ENCODE assay signal across 13 mouse cellular contexts in the genomic region with DNA sequence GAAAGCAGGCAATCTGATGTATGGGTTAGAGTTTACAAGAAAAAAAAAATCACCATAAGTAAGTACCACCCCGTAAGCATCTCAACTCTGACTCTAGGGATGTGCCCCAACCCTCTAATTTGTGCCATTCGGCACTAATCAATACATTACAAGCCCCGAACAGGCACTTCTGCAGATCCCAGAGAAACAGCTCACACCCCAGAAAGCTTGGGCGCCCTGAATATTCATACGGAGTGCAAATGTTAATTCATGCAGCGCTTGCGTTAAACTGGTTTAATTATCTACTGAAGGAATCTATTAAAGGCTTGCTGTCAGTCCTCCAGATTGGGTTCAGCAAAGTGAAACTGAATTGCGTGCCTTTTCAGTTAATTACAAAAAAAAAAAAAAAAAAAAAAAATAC.
A peak's percentile ranks its signal among the peaks of the same experiment; 100 is the strongest.
DNase-seq lines count a peak whose midpoint lies in the region; ATAC-seq and TF ChIP-seq lines count a peak whose summit lies in the region.
"Had no signal": no experiment of that assay in that cellular context is flagged by ENCODE, and none has a peak within 500 bp of the region (broad histone marks: within the 10 kb centered on the region; RNA-seq: fewer than 3 reads in every experiment).

No protein-coding gene starts in this region.

- H3K9me3 ChIP-seq in forebrain, embryonic 16.5 days (ENCODE audit: control insufficient read depth, low read length), result no peaks in the 10 kb centered on the region
- no peaks in the 10 kb centered on the region for H3K9me3 ChIP-seq in midbrain, embryonic 12.5 days
- H3K9me3 ChIP-seq in intestine, postnatal 0 days (ENCODE audit: control insufficient read depth), result no peaks in the 10 kb centered on the region
- H3K9me3 ChIP-seq: heart, embryonic 15.5 days had no signal

- no peak for TF ChIP-seq CTCF in layer of hippocampus, adult 2 months (conservative IDR thresholded peaks at IDR 0.05)
- no peak for TF ChIP-seq CTCF in brain, embryonic 14.5 days (IDR thresholded peaks at IDR 0.05; ENCODE audit: borderline replicate concordance, extremely low read depth, insufficient read depth, insufficient read length)
- TF ChIP-seq CTCF in thymus, adult 2 months (IDR thresholded peaks at IDR 0.05; ENCODE audit: borderline replicate concordance, control insufficient read depth, extremely low read depth, insufficient read depth, low read length, poor library complexity), result no peak
- no peak for TF ChIP-seq CTCF in intestine, postnatal 0 days (IDR thresholded peaks at IDR 0.05; ENCODE audit: low read depth)

- H3K4me2 ChIP-seq in forebrain, embryonic 16.5 days (ENCODE audit: low read length), result peak overlapping the region; percentile 50
- no peak overlapping the region for H3K4me2 ChIP-seq in midbrain, embryonic 12.5 days (replicated peaks)
- H3K4me2 ChIP-seq in intestine, postnatal 0 days (replicated peaks; ENCODE audit: low read depth), result no peak overlapping the region
- H3K4me2 ChIP-seq: heart, embryonic 15.5 days had no signal

- WGBS in forebrain, embryonic 16.5 days, result 6% methylated on average over 8 of the region's 8 CpGs
- WGBS in midbrain, embryonic 12.5 days, result 36% methylated on average over 8 of the region's 8 CpGs
- 56% methylated on average over 8 of the region's 8 CpGs for WGBS in thymus, adult 2 months
- WGBS in intestine, postnatal 0 days, result 44% methylated on average over 8 of the region's 8 CpGs

- peaks cover 9% of the 10 kb centered on the region for H3K4me1 ChIP-seq in forebrain, embryonic 16.5 days (replicated peaks; ENCODE audit: control insufficient read depth, insufficient read depth, low read length)
- 0 out of 2 replicates have a peak, but pooled peaks cover 3% of the 10 kb centered on the region for H3K4me1 ChIP-seq in midbrain, embryonic 12.5 days
- H3K4me1 ChIP-seq in thymus, adult 2 months (replicated peaks; ENCODE audit: control insufficient read depth, insufficient read depth, low read length), result no peaks in the 10 kb centered on the region
- H3K4me1 ChIP-seq in intestine, postnatal 0 days (replicated peaks; ENCODE audit: control insufficient read depth, insufficient read depth, low read length), result no peaks in the 10 kb centered on the region
- H3K4me1 ChIP-seq: heart, embryonic 15.5 days had no signal

- H3K9ac ChIP-seq in forebrain, embryonic 16.5 days (replicated peaks; ENCODE audit: low read depth, low read length), result no peak overlapping the region
- no peak overlapping the region for H3K9ac ChIP-seq in midbrain, embryonic 12.5 days (replicated peaks)
- H3K9ac ChIP-seq in intestine, postnatal 0 days (ENCODE audit: low read depth, low read length), result no peak overlapping the region
- H3K9ac ChIP-seq: heart, embryonic 15.5 days had no signal

- H3K27me3 ChIP-seq in forebrain, embryonic 16.5 days (replicated peaks; ENCODE audit: control insufficient read depth, insufficient read depth, low read length), result no peaks in the 10 kb centered on the region
- H3K27me3 ChIP-seq in midbrain, embryonic 12.5 days, result no peaks in the 10 kb centered on the region; the same call in 1 of the 2 replicates
- no peaks in the 10 kb centered on the region for H3K27me3 ChIP-seq in thymus, adult 2 months (ENCODE audit: control insufficient read depth, insufficient read depth, low read length)
- no peaks in the 10 kb centered on the region for H3K27me3 ChIP-seq in intestine, postnatal 0 days (replicated peaks; ENCODE audit: control insufficient read depth, insufficient read depth, low read length)
- H3K27me3 ChIP-seq: heart, embryonic 15.5 days had no signal

- peak overlapping the region; percentile 53 for H3K4me3 ChIP-seq in layer of hippocampus, adult 2 months
- peak overlapping the region; percentile 27 for H3K4me3 ChIP-seq in forebrain, embryonic 16.5 days (replicated peaks; ENCODE audit: low read length)
- no peak overlapping the region for H3K4me3 ChIP-seq in midbrain, embryonic 12.5 days
- H3K4me3 ChIP-seq in thymus, adult 2 months (ENCODE audit: control insufficient read depth, insufficient read depth, low read length), result no peak overlapping the region
- no peak overlapping the region for H3K4me3 ChIP-seq in intestine, postnatal 0 days (ENCODE audit: low read depth, low read length)
- H3K4me3 ChIP-seq: heart, embryonic 15.5 days had no signal

- H3K36me3 ChIP-seq in forebrain, embryonic 16.5 days (ENCODE audit: control insufficient read depth, insufficient read depth), result no peaks in the 10 kb centered on the region
- H3K36me3 ChIP-seq in midbrain, embryonic 12.5 days, result no peaks in the 10 kb centered on the region
- H3K36me3 ChIP-seq in thymus, adult 2 months (ENCODE audit: control insufficient read depth, insufficient read depth, low read length), result no peaks in the 10 kb centered on the region
- H3K36me3 ChIP-seq in intestine, postnatal 0 days (ENCODE audit: control insufficient read depth, insufficient read depth), result no peaks in the 10 kb centered on the region
- H3K36me3 ChIP-seq: heart, embryonic 15.5 days had no signal

- DNase-seq in layer of hippocampus, adult 2 months (ENCODE audit: low spot score in 2 of 2), result peak; percentile 20 to 53
- DNase-seq in layer of hippocampus, adult 9-10 months (ENCODE audit: low spot score), result no peak
- DNase-seq in brain, embryonic 14.5 days (ENCODE audit: low read depth), result peak; percentile 86
- DNase-seq in thymus, adult 2 months, result no peak
- DNase-seq in MN1 (ENCODE audit: low spot score), result no peak
- DNase-seq: cerebellum, adult 11 months; thymus, postnatal 14 days had no signal

- no peak for TF ChIP-seq POLR2A in brain, embryonic 14.5 days (IDR thresholded peaks at IDR 0.05; ENCODE audit: borderline replicate concordance, extremely low read depth, insufficient read depth, insufficient read length, poor library complexity, severe bottlenecking)
- no peak for TF ChIP-seq POLR2A in thymus, adult 2 months (IDR thresholded peaks at IDR 0.05; ENCODE audit: control insufficient read depth, extremely low read depth, insufficient read depth, low read length, poor library complexity)

- H3K27ac ChIP-seq in layer of hippocampus, adult 2 months, result peak overlapping the region; percentile 87
- 0 out of 2 replicates have a peak overlapping the region, but pooled peaks have one; percentile 3 for H3K27ac ChIP-seq in forebrain, embryonic 16.5 days (ENCODE audit: low read length)
- no peak overlapping the region for H3K27ac ChIP-seq in midbrain, embryonic 12.5 days (replicated peaks)
- no peak overlapping the region for H3K27ac ChIP-seq in thymus, adult 2 months (ENCODE audit: control insufficient read depth, insufficient read depth, low read length)
- no peak overlapping the region for H3K27ac ChIP-seq in intestine, postnatal 0 days (ENCODE audit: low read depth, low read length)
- H3K27ac ChIP-seq: heart, embryonic 15.5 days; macrophage had no signal

- peak; percentile 91 for ATAC-seq in forebrain, embryonic 16.5 days
- ATAC-seq in midbrain, embryonic 12.5 days (ENCODE audit: low FRiP score, low read depth), result peak; percentile 68
- ATAC-seq in intestine, postnatal 0 days, result no peak
- ATAC-seq: activated CD4-positive, CD25-positive, alpha-beta regulatory T cell, adult 4 months had no signal

Comparison
In these comparisons a context has a peak if more than half of its experiments do, and no peak if none do; other contexts are left out.
1. DNase-seq: peak in layer of hippocampus, adult 2 months (2 of 2) and brain, embryonic 14.5 days (single experiment); none in layer of hippocampus, adult 9-10 months (single experiment), thymus, adult 2 months (single experiment) and MN1 (single experiment).
2. H3K27ac ChIP-seq: peak in layer of hippocampus, adult 2 months (single experiment) and forebrain, embryonic 16.5 days (single experiment); none in midbrain, embryonic 12.5 days (single experiment), thymus, adult 2 months (single experiment) and intestine, postnatal 0 days (single experiment).
3. H3K4me3 ChIP-seq: peak in layer of hippocampus, adult 2 months (single experiment) and forebrain, embryonic 16.5 days (single experiment); none in midbrain, embryonic 12.5 days (single experiment), thymus, adult 2 months (single experiment) and intestine, postnatal 0 days (single experiment).